Mouse (Mus musculus): ENCODE results near the gene Spen. TPM values are rescaled to one million over a fixed set of nuclear protein-coding genes. Genes with fewer than 3 reads are reported as not detected.
A peak's percentile ranks its signal among the peaks of the same experiment; 100 is the strongest.

Gene Spen
- total RNA-seq, 2 experiments from 2014 or later: 28.4 to 29.0 TPM

- peak; percentile 18 for ATAC-seq (replicated peaks; ENCODE audit: poor library complexity)
Measured at GRCm38 (mm10) chr4:141536291-141537225, 1.8 kb downstream of the Spen start.

GRCm38 (mm10) chr4:141534947-141535680, 3.3 kb downstream of the Spen start:
- peak; percentile 52 for ATAC-seq (replicated peaks; ENCODE audit: poor library complexity)

GRCm38 (mm10) chr4:141530979-141531378, 7.4 kb downstream of the Spen start:
- no peak for ATAC-seq (replicated peaks; ENCODE audit: poor library complexity)

- ATAC-seq (replicated peaks; ENCODE audit: poor library complexity): no peak
Measured at GRCm38 (mm10) chr4:141528938-141529337, 9.5 kb downstream of the Spen start.

GRCm38 (mm10) chr4:141526936-141527650, 11.3 kb downstream of the Spen start:
- no peak for ATAC-seq (replicated peaks; ENCODE audit: poor library complexity)

- ATAC-seq (replicated peaks; ENCODE audit: poor library complexity): peak; percentile 70
Measured at GRCm38 (mm10) chr4:141525940-141526339, 12.5 kb downstream of the Spen start.

- peak; percentile 76 for ATAC-seq (replicated peaks; ENCODE audit: poor library complexity)
Measured at GRCm38 (mm10) chr4:141524658-141525057, 13.7 kb downstream of the Spen start.

GRCm38 (mm10) chr4:141523128-141523527, 15.3 kb downstream of the Spen start:
- ATAC-seq (replicated peaks; ENCODE audit: poor library complexity): no peak

GRCm38 (mm10) chr4:141518386-141518785, 20.0 kb downstream of the Spen start:
- ATAC-seq (replicated peaks; ENCODE audit: poor library complexity): no peak

GRCm38 (mm10) chr4:141514179-141514641, 24.2 kb downstream of the Spen start:
- ATAC-seq (replicated peaks; ENCODE audit: poor library complexity): no peak

GRCm38 (mm10) chr4:141512145-141512544, 26.3 kb downstream of the Spen start:
- peak; percentile 74 for ATAC-seq (replicated peaks; ENCODE audit: poor library complexity)

GRCm38 (mm10) chr4:141510457-141510856, 27.9 kb downstream of the Spen start:
- no peak for ATAC-seq (replicated peaks; ENCODE audit: poor library complexity)

GRCm38 (mm10) chr4:141506893-141507292, 31.5 kb downstream of the Spen start:
- ATAC-seq (replicated peaks; ENCODE audit: poor library complexity): peak; percentile 74

- peak; percentile 84 for ATAC-seq (replicated peaks; ENCODE audit: poor library complexity)
Measured at GRCm38 (mm10) chr4:141506352-141506751, 32.0 kb downstream of the Spen start.

- ATAC-seq (replicated peaks; ENCODE audit: poor library complexity): no peak
Measured at GRCm38 (mm10) chr4:141505810-141506209, 32.6 kb downstream of the Spen start.

GRCm38 (mm10) chr4:141504471-141504870, 33.9 kb downstream of the Spen start:
- no peak for ATAC-seq (replicated peaks; ENCODE audit: poor library complexity)

- no peak for ATAC-seq (replicated peaks; ENCODE audit: poor library complexity)
Measured at GRCm38 (mm10) chr4:141502723-141503122, 35.7 kb downstream of the Spen start.

GRCm38 (mm10) chr4:141501058-141501457, 37.3 kb downstream of the Spen start:
- ATAC-seq (replicated peaks; ENCODE audit: poor library complexity): no peak

- ATAC-seq (replicated peaks; ENCODE audit: poor library complexity): no peak
Measured at GRCm38 (mm10) chr4:141500637-141501036, 37.8 kb downstream of the Spen start.

GRCm38 (mm10) chr4:141488670-141489069, 49.7 kb downstream of the Spen start:
- ATAC-seq (replicated peaks; ENCODE audit: poor library complexity): peak; percentile 80

GRCm38 (mm10) chr4:141487581-141487980, 50.8 kb downstream of the Spen start:
- no peak for ATAC-seq (replicated peaks; ENCODE audit: poor library complexity)

Data from megakaryocyte progenitor cell, adult 5-6 weeks (primary cell).